Mouse (Mus musculus): ENCODE results near the gene Myo5c. TPM values are rescaled to one million over a fixed set of nuclear protein-coding genes. Genes with fewer than 3 reads are reported as not detected.

Gene Myo5c
- polyA plus RNA-seq, 1 experiment from 2014 or later, result 0.98 TPM

DNA sequence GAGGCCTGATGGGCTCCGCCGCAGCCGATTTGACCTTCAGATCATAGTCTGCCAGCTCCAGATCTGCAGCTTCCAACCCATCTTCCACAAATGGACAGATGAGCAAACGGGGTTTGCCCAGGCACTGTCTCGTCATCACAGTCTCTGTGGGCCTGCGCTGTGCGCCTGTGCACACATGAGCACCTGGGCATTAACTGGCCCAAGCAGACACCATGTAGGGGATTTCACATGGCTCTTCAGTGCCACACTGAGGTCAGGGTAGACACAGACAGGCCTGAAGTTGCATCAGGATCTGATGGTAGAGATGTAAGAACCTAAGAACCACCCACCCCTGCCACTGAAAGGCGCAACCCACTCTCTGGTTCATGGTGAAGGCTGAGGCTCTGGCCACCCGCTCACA lies 43.2 kb downstream of the Myo5c start:
- DNase-seq (ENCODE audit: low spot score), result no peak

DNA sequence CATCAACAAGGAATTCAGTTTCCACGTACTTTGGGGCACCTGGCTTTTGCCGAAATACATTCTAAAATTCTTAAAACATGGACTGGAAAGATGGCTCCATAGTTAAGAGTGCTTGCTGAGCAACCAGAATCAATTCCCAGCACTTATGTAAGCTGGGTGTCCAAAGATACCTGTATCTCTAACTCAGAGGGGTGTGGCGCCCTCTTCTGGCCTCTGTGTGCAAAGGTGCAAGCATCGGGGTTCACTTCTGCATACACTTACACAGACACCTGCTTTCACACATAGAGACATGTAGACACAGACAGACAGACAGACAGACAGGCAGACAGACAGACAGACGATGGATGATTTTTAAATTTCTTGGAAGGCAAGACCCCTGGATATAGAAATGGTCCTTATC lies 49.0 kb downstream of the Myo5c start:
- peak; percentile 54 for DNase-seq (ENCODE audit: low spot score)

- DNase-seq (ENCODE audit: low spot score), result no peak
Observed at GRCm38 (mm10) chr9:75282179-75282578, 50.4 kb downstream of the Myo5c start.

GRCm38 (mm10) chr9:75282830-75283229 lies 51.0 kb downstream of the Myo5c start:
- DNase-seq (ENCODE audit: low spot score), result peak; percentile 61

DNA sequence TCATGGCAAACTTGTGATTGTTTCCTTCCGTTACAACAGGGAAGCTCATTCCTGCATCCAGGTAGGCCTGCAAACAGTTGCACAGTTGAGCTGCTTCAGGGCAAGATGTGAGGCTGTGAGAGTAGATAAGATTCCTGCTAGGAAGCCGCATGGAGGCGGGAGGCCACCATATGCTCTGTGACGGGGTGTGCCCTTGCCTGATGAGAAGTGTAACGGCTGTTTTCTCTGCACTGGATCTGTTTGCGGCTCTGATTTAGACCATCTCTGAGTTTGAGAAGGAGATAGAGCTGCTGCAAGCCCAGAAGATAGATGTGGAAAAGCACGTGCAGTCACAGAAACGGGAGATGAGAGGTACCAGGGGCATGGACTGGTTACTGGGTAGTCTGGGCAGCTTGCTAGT lies 51.8 kb downstream of the Myo5c start:
- DNase-seq (ENCODE audit: low spot score), result no peak

DNA sequence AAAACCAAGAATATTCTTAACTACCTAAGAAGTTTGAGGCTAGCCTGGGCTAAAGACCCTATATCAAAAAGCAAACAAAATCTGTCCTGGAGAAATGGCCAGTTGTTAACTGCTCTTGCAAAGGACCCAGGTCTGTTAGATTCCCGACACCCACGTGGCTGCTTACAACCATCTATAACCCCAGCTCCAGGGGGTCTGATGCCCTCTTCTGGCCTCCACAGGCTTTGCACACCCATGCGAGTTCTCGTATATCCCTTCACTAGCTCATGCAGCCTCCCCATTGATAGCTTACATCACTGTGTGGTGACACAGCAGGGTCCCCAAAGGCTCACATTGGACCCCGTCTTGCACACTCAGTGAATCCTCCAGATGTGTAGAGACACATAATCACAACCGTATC lies 53.5 kb downstream of the Myo5c start:
- DNase-seq (ENCODE audit: low spot score), result no peak

DNA sequence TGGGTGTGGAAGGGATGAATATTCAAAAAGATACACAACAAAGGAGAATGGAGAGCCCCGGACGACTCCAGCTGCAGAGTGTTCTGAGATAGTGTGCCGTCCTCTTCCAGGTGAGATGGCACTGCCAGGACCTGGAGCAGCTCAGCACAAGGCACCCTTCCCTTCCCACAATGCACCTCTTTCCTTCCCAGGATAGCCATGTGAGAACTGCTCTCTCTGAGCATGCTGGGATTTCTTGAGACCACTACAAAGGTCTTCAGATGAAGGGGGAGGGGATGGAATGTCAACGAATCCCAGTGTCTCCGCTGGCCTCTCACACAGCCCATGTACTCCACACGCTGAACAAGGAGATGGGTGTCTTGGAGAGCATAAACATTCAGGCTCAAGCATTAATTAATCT lies 55.8 kb downstream of the Myo5c start:
- no peak for DNase-seq (ENCODE audit: low spot score)

- DNase-seq (ENCODE audit: low spot score), result peak; percentile 22
Observed at GRCm38 (mm10) chr9:75289545-75289944, 57.7 kb downstream of the Myo5c start.

- peak; percentile 59 for DNase-seq (ENCODE audit: low spot score)
Observed at GRCm38 (mm10) chr9:75299342-75299741, 67.5 kb downstream of the Myo5c start.

- no peak for DNase-seq (ENCODE audit: low spot score)
Observed at GRCm38 (mm10) chr9:75303033-75303432, 71.2 kb downstream of the Myo5c start.

DNA sequence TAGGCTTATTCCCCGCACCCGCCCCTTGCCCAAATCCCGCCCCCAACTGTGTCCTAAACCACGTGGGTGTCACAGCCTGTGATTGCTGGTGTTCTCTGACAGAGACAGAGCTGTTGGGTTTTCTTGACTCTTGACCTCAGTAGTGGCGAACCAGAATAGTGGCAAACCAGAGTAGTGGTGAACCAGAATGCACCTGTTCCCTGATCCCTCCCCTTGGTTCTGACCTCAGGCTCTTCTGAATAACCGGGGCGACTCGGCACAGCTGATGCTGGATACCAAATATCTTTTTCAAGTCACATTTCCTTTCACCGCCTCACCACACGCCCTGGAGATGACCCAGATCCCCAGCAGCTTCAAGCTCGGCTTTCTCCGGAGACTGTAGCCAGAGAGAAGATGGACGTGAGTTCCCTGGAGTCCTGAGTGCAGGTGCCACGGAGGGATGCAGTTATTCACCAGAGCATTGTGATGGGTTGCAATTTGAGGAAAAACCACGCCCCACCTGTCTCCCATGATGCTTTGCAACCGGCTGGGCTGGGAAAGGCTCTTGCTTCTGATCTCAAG lies 72.0 kb downstream of the Myo5c start:
- peak; percentile 12 for DNase-seq (ENCODE audit: low spot score)

DNA sequence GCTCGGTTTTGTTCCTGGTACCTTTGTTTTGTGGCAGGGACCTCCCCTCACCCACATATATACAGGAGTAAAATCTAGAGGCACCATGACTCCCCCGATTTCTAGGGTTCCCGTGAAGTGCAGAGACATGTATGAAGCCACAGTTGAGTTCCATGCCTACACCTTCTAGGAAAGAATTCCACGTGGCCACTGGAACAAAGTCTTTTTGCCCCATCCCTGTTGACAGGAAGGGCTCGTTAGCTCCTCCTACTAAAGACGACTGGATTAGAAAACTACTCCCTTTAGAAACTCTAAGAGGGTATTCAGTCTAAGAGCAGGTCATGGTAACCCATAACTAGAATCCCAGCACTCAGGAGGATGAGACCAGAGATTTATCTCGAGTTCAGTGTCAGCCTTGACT lies 72.5 kb downstream of the Myo5c start:
- DNase-seq (ENCODE audit: low spot score), result no peak

DNA sequence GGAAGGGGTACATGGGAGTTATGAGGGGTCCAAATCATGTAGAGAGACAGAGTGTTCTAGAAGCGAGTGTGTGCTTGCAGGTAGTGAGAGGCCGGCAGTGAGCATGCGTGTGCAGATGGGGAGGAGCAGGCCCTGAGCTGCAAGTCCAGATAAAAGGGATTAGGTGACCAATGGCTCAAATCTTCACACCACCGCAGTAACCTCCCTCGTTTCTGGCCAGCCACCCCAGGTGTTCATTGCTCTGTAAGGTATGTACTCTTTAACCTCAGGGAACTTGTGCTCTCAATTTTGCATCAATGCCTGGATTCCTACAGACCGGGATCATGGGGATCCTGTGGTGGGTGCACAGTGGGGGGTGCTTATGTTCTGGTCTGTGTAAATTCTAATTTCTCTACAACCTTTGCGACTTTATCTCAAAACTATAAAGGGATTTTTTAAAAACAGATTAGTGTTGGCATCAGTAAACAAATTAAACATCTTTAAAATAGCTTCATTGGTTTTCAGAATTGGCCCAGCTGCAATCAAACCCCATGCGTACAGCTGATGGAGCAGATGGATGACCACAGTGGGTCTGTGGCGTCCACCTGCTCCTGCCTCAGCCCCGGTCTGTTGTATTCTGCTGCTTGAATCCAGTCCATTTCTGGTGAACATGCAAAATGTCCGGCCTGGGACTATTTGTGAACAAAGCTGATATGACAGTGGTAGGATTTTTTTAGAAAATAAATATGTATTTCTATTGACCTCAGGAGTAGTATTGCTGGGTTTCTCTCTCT lies 74.5 kb downstream of the Myo5c start, which contains the start of gene Gnb5:
Gene Gnb5, plus strand, starts transcription at position 163 of the 773 bp plus-strand sequence.
- no peak for DNase-seq (ENCODE audit: low spot score)

- no peak for DNase-seq (ENCODE audit: low spot score)
Observed at GRCm38 (mm10) chr9:75307015-75307414, 75.2 kb downstream of the Myo5c start.

- no peak for DNase-seq (ENCODE audit: low spot score)
Observed at GRCm38 (mm10) chr9:75308621-75309020, 76.8 kb downstream of the Myo5c start.

- DNase-seq (ENCODE audit: low spot score), result peak; percentile 77
Observed at GRCm38 (mm10) chr9:75312008-75312407, 80.2 kb downstream of the Myo5c start.

DNA sequence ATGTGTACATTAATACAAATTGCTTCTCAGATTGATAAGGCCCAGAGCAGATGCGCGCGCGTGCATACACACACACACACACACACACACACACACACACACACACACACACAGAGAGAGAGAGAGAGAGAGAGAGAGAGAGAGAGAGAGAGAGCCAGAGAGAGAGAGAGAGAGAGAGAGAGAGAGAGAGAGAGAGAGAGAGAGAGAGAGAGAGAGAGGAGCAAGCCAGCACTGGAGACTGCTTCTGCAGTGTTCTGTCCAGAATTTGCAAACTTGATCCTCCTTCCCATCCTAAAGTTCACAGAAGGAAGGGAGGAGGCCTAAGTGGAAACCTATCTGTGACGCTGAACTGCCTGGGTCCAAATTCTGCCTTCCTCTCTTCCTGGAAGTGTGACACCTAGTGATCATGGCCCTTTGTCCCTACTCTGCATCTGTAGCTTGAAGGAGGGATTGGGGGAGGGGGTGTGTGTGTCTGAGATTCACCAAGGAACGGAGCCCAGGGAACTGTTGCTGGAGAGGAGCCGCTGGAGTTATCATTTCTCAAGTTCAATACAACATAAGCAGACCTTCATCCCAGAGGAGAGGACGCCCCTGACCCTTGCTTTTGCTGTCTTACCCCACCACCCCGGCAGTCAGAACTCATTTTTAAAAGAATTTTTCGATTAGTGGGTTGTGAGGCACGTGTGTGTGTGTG lies 81.5 kb downstream of the Myo5c start:
- peak; percentile 22 for DNase-seq (ENCODE audit: low spot score)

DNA sequence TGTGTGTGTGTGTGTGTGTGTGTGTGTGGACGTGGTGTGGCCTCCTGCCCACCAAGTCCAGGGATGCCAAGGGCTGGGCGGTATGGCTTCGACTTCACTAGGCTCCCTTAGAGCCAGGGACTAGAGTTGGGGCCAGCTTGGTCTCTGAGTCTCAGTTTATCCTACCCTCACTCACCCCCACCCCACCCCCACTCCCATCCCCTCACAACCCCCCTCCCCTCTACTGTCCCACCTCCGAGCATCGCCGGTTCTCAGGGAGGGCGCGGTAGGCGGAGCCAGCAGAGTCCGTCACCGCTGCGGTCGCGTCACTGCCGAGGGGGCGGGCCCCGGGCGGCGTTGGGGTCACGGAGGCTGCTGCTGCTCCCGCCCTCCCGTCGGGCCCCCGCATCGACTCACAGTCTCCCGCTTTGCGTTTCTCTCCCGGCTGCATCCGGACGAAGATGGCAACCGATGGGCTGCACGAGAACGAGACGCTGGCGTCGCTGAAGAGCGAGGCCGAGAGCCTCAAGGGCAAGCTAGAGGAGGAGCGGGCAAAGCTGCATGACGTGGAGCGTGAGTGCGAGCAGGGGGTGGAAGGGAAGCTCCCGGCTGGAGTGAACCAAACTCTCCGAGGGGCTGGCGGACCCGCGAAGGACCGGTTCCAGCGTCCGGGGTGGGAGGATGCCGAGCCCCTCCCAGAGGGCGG lies 82.2 kb downstream of the Myo5c start:
- peak; percentile 81 for DNase-seq (ENCODE audit: low spot score)

GRCm38 (mm10) chr9:75314517-75315105 lies 82.8 kb downstream of the Myo5c start:
- DNase-seq (ENCODE audit: low spot score), result no peak

DNA sequence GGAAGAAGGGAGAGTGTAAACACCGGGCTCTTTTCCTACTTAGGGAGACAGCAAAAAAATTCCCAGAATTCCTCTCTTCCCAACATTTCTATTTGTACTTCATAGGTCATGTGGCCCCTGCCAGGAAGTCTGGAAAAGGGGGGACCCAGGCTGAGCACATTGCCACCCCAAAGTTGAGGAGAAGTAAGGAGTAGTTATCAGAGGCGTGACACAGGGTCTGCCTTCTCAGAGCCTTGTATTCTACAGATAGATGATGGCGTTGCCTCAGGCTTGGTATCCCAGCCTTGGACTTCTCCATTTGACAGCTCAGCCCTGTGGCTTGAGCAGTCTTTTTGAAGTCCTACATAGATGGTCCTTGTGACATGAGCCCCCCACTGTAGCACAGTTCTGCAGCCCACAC lies 83.4 kb downstream of the Myo5c start:
- DNase-seq (ENCODE audit: low spot score), result no peak

GRCm38 (mm10) chr9:75316771-75317170 lies 85.0 kb downstream of the Myo5c start:
- no peak for DNase-seq (ENCODE audit: low spot score)

Data from thymus, postnatal 0 days (tissue).